Mouse (Mus musculus) bone marrow macrophage, adult 2 months (primary cell): ENCODE measurements around the gene Inka2.

ENCODE experiments used
- CTCF ChIP-seq: IDR thresholded peaks from 2 replicates; pipeline ENCODE4 v1.5.1; 2012; ENCODE audit warnings: low read depth, mild to moderate bottlenecking, low read length, moderate library complexity
- POLR2A ChIP-seq: IDR thresholded peaks from 2 replicates; pipeline ENCODE4 v1.6.1; 2012; ENCODE audit warnings: mild to moderate bottlenecking, low read depth, low read length, borderline replicate concordance

DNA sequence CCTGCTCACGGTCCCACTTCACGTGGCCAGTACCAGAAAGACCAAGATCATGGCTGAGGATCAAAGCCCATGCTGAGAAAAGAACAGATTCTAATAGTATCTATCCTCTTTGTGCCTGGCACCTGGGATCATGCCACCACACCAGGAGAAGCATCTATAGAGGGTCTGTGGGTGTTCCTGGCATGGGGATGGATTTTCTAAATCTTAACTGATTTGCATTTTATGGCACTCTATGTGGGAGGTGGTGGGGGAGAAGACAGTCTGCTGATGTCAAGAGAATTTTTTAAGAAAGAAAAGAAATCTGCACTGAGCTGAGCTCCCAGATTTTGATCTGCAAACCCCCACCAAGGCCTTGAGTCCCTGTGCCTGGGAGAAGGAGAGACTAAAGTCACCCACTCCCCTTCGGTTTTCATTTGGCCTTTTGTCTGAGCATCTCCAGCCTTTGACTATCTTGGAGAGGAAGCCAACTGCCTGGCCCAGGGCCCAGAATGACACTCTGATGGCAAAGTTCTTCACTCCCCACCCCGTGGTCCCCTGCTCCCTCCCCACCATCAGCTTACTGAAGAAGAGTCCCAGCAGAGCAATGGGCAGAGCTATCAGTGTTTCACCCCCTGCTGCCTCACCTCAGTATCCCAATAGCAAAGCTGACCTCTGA is 2.1 kb downstream of the Inka2 start:
- TF ChIP-seq CTCF (no peak), POLR2A (no peak)
